Mouse (Mus musculus) layer of hippocampus, adult 9-10 months (tissue): Measurements from ENCODE around the gene St6galnac4.

Experiments
- DNase-seq: peaks from one replicate; pipeline ENCODE4 v3.0.0; 2022; ENCODE audit warnings: low spot score

The St6galnac4 gene

DNA sequence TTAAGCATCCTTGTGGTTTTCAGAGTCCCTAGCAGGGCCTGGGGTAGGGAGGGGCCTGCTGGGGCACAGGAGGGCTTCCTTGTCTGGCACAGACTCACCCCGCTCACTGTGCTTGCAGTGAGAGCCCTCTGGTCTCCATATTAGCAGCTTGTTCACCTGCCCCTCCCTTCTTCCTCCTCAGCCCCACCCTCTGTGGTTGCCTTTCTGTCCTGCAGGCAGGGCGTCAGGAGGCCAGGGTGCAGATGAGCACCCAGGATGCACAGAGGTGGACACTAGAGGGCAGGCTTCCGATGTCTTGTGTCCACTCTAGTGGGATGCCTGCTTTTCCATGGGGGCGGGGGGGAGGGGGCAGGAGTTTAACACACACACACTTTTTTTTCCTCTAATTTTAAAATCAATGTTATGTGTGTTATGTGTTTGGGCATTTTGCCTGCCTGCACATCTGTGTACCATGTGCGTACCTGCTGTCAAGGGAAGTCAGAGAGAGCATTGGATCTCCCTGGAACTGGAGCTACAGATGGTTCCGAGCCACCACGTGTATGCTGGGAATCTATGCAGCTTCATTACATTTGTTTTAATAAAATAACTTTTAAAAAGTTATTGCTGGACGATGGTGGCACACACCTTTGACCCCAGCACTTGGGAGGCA, 14.6 kb downstream of the St6galnac4 start:
- no peak for DNase-seq

GRCm38 (mm10) chr2:32602600-32603054, 15.7 kb downstream of the St6galnac4 start:
- DNase-seq, result peak; percentile 79

- DNase-seq, result no peak
Measured at GRCm38 (mm10) chr2:32604631-32605030, 17.7 kb downstream of the St6galnac4 start.

- DNase-seq, result no peak
Measured at GRCm38 (mm10) chr2:32606161-32607142, 19.6 kb downstream of the St6galnac4 start.

DNA sequence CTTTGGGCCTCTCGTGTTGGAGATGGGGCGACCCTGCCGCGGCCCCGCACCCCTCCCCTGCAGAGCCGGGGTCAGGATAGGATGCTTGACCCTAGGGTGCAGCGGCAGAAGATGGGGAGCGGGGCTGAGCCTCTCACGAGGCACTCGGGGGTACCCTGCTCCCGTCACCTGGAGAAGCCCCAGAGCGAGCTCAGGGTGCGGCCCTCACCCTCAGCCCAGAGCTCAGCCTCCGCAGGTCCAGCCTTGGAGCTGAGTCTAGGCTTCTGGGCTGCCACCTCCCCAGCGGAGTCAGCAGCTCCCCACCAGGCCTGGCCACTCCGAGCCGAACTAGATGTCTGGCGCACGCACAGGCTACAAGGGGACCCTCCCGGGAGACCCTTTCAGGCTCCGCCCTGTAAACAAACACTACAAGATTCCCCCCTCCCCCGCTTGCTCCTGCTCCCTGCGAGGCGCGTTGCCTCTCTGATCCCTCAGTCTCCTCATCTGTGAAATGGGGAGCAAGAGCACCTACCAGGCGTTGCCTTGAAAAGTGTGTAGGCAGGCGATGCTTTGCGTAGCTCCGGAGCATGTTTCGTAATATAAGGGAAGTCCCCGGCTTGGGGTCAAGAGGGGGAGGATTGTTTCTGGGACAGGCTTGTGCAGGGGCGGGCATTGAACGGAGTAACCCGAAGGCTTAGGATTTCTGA, 20.5 kb downstream of the St6galnac4 start:
- no peak for DNase-seq

GRCm38 (mm10) chr2:32608141-32608777, 21.4 kb downstream of the St6galnac4 start:
- no peak for DNase-seq

DNA sequence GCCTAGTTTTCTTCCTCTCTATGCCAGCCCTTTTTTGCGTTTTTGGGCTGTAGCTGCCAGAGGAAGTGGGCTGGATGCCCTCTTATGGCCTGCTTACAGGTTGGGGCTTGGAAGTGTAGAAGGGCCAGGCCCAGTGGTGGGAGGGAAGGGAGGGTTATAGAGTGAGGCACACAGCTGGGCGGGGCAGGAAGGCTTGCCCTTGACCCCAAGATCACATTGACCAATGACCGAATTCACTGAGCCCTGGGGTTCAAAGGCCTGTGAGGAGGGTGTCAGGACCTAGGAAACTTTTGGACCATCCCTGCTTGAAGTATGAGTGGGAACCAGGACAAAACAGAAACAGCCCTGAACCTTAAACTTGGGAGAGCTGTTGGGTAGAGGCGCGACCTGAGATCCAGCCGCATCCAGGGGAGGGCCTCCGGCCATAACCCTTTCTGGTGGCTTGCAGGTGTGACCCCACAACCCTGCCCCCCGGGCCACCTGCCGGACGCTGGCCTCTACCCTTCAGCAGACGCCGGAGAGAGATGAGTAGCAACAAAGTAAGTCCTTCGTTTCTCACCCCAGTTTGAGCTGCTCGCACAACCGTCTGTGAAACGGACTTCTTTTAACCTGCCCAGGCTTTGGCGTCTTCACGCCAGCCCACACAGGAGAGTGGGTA, 22.0 kb downstream of the St6galnac4 start:
- DNase-seq, result no peak

- no peak for DNase-seq
Measured at GRCm38 (mm10) chr2:32610610-32611229, 23.8 kb downstream of the St6galnac4 start.

GRCm38 (mm10) chr2:32612274-32612673, 25.4 kb downstream of the St6galnac4 start:
- DNase-seq, result no peak

GRCm38 (mm10) chr2:32617109-32617508, 30.2 kb downstream of the St6galnac4 start:
- DNase-seq, result no peak

DNA sequence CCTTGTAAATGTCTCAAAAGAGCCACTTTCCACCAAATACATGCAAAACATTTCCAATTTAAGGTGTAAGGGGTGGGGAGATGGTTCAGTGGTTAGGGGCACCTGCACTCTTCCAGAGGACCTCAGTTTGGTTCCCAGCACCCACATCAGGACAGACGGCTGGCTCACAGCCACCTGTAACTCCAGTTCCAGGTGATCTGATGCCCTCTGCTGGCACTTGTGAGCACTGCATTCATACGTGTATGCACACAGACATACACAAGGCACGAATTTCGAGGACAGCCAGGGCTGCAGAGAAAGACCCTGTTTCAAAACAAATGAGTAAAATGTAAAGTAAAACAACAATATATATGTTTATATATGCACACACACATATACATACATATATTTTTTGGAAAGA, 30.7 kb downstream of the St6galnac4 start:
- no peak for DNase-seq

DNA sequence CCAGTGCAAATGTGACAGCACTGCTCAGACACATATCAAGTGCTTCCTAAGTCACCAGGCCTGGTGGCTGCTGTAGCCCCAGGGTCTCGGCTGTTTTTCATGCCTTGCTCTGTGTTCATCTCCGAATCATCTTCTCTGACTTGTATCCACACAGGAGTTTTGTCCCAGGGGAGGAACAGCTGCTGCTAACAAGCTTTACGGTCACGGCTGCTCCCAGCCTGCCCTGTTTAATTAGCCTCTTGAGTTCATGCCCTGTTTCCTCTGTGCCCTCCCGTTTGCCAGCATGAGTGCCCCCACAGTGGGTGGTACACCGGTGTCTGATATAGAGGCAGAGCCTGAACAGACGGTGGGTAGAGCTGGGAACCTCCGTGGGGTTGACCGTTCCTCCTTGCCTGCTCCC, 31.2 kb downstream of the St6galnac4 start:
- DNase-seq, result no peak

- DNase-seq, result no peak
Measured at GRCm38 (mm10) chr2:32620682-32621516, 34.0 kb downstream of the St6galnac4 start.

- no peak for DNase-seq
Measured at GRCm38 (mm10) chr2:32621517-32621859, 34.6 kb downstream of the St6galnac4 start, which contains the start of gene Ak1. TSS of gene Ak1 (plus strand) at chr2:32621758.

GRCm38 (mm10) chr2:32624111-32624748, 37.3 kb downstream of the St6galnac4 start:
- no peak for DNase-seq

- peak; percentile 71 for DNase-seq
Measured at GRCm38 (mm10) chr2:32625212-32625872, 38.4 kb downstream of the St6galnac4 start.

- DNase-seq, result no peak
Measured at GRCm38 (mm10) chr2:32625873-32626694, 39.2 kb downstream of the St6galnac4 start.
